ENCODE assay signal across 17 mouse cellular contexts in genomic region chr7:83650638-83651037, GRCm38 (mm10). TPM values are rescaled to one million over a fixed set of nuclear protein-coding genes. Genes with fewer than 3 reads are reported as not detected.
DNase-seq lines count a peak whose midpoint lies in the region; ATAC-seq and TF ChIP-seq lines count a peak whose summit lies in the region.
"Had no signal": no experiment of that assay in that cellular context is flagged by ENCODE, and none has a peak within 500 bp of the region (broad histone marks: within the 10 kb centered on the region; RNA-seq: fewer than 3 reads in every experiment).

No protein-coding gene starts in this region.

- peaks cover 77% of the 10 kb centered on the region for H3K79me2 ChIP-seq in CH12.LX (replicated peaks; ENCODE audit: control insufficient read depth, extremely low read depth, insufficient read depth, poor library complexity, severe bottlenecking)

- 7% methylated on average over 5 of the region's 5 CpGs for WGBS in spleen, adult 2 months
- 84% methylated on average over 5 of the region's 5 CpGs for WGBS in small intestine, adult 2 months
- WGBS in hindbrain, embryonic 16.5 days = 93% methylated on average over 5 of the region's 5 CpGs

- peaks cover 56% of the 10 kb centered on the region for H3K36me3 ChIP-seq in spleen, adult 2 months (ENCODE audit: control insufficient read depth, insufficient read depth, low read length)
- peaks cover 58 to 68% of the 10 kb centered on the region in 2 experiments for H3K36me3 ChIP-seq in CH12.LX (replicated peaks in 1 of 2; ENCODE audit: control insufficient read depth in 1 of 2, insufficient read depth in 1 of 2, low read length in 1 of 2)
- H3K36me3 ChIP-seq in small intestine, adult 2 months (ENCODE audit: control insufficient read depth, insufficient read depth, low read length) = peaks cover 5% of the 10 kb centered on the region; the same call in 1 of the 2 replicates
- H3K36me3 ChIP-seq in hindbrain, embryonic 16.5 days (ENCODE audit: control insufficient read depth, insufficient read depth, low read length) = no peaks in the 10 kb centered on the region
- H3K36me3 ChIP-seq: embryonic facial prominence, embryonic 12.5 days; heart, embryonic 15.5 days; neural tube, embryonic 12.5 days had no signal

- peaks cover 36% of the 10 kb centered on the region; the same call in 1 of the 2 replicates for H3K4me1 ChIP-seq in spleen, adult 2 months (ENCODE audit: control insufficient read depth, insufficient read depth, insufficient read length)
- peaks cover 31 to 62% of the 10 kb centered on the region in 2 experiments for H3K4me1 ChIP-seq in CH12.LX (ENCODE audit: control insufficient read depth in 1 of 2, insufficient read depth in 2 of 2)
- H3K4me1 ChIP-seq in small intestine, adult 2 months (ENCODE audit: control insufficient read depth, insufficient read depth, insufficient read length, low read length) = peaks cover 3% of the 10 kb centered on the region; the same call in 1 of the 2 replicates
- H3K4me1 ChIP-seq in hindbrain, embryonic 16.5 days (ENCODE audit: control insufficient read depth, insufficient read depth, low read depth, low read length) = no peaks in the 10 kb centered on the region
- H3K4me1 ChIP-seq: embryonic facial prominence, embryonic 12.5 days; heart, embryonic 15.5 days; neural tube, embryonic 12.5 days had no signal

- peak; percentile 97 for TF ChIP-seq EP300 in CH12.LX (IDR thresholded peaks at IDR 0.05; ENCODE audit: low read length)

- H3K27ac ChIP-seq in spleen, adult 2 months (ENCODE audit: insufficient read depth, low read length) = peak overlapping the region; percentile 96
- H3K27ac ChIP-seq in CH12.LX (ENCODE audit: insufficient read depth, low read depth) = peak overlapping the region; percentile 98
- peak overlapping the region; percentile 48 for H3K27ac ChIP-seq in small intestine, adult 2 months (ENCODE audit: insufficient read depth, low read depth, low read length)
- no peak overlapping the region for H3K27ac ChIP-seq in hindbrain, embryonic 16.5 days (ENCODE audit: low read depth, low read length)
- H3K27ac ChIP-seq: embryonic facial prominence, embryonic 12.5 days; heart, embryonic 15.5 days; neural tube, embryonic 12.5 days had no signal

- no peak for TF ChIP-seq RAD21 in CH12.LX (IDR thresholded peaks at IDR 0.05; ENCODE audit: low read depth, low read length)

- no peaks in the 10 kb centered on the region for H3K27me3 ChIP-seq in spleen, adult 2 months (ENCODE audit: control insufficient read depth, insufficient read depth, low read length)
- H3K27me3 ChIP-seq in CH12.LX (replicated peaks) = no peaks in the 10 kb centered on the region
- H3K27me3 ChIP-seq in small intestine, adult 2 months (ENCODE audit: control insufficient read depth, insufficient read depth, low read length) = no peaks in the 10 kb centered on the region
- H3K27me3 ChIP-seq in hindbrain, embryonic 16.5 days (replicated peaks; ENCODE audit: control insufficient read depth, insufficient read depth, low read length) = no peaks in the 10 kb centered on the region
- H3K27me3 ChIP-seq: embryonic facial prominence, embryonic 12.5 days; heart, embryonic 15.5 days; neural tube, embryonic 12.5 days had no signal

- ATAC-seq in hematopoietic stem cell, adult 5-6 weeks (replicated peaks in 1 of 2; ENCODE audit: insufficient read depth in 1 of 2, low FRiP score in 2 of 2, low TSS enrichment in 1 of 2, low read depth in 1 of 2, poor library complexity in 2 of 2, severe bottlenecking in 2 of 2) = peak; percentile 19 to 37; a peak in 2 of 4 replicates
- no peak for ATAC-seq in hindbrain, embryonic 16.5 days
- ATAC-seq: CD4-positive, CD25-positive, alpha-beta regulatory T cell, adult 4 months; forebrain, embryonic 16.5 days; inflammation-experienced regulatory T-cells, adult 6 months had no signal

- H3K4me3 ChIP-seq in spleen, adult 2 months (ENCODE audit: extremely low read depth, insufficient read depth, insufficient read length) = peak overlapping the region; percentile 42
- H3K4me3 ChIP-seq in CH12.LX (replicated peaks in 1 of 3; ENCODE audit: low read depth in 2 of 3, low read length in 2 of 3, poor library complexity in 1 of 3) = peak overlapping the region; percentile 65 to 97 (median 90)
- H3K4me3 ChIP-seq in small intestine, adult 2 months (ENCODE audit: low read depth, low read length) = peak overlapping the region; percentile 19; the same call in 1 of the 2 replicates
- no peak overlapping the region for H3K4me3 ChIP-seq in hindbrain, embryonic 16.5 days (ENCODE audit: low read length)
- H3K4me3 ChIP-seq: embryonic facial prominence, embryonic 12.5 days; heart, embryonic 15.5 days; neural tube, embryonic 12.5 days had no signal

- H3K9me3 ChIP-seq in CH12.LX (replicated peaks; ENCODE audit: low read length) = no peaks in the 10 kb centered on the region
- no peaks in the 10 kb centered on the region for H3K9me3 ChIP-seq in hindbrain, embryonic 16.5 days (ENCODE audit: control insufficient read depth, low read length)
- H3K9me3 ChIP-seq: embryonic facial prominence, embryonic 12.5 days; heart, embryonic 15.5 days; neural tube, embryonic 12.5 days had no signal

- H3K9ac ChIP-seq in CH12.LX (ENCODE audit: insufficient read depth, low read depth) = peak overlapping the region; percentile 89
- no peak overlapping the region for H3K9ac ChIP-seq in hindbrain, embryonic 16.5 days (ENCODE audit: low read depth, low read length)
- H3K9ac ChIP-seq: embryonic facial prominence, embryonic 12.5 days; heart, embryonic 15.5 days; neural tube, embryonic 12.5 days had no signal

- peak; percentile 31; the same call in 1 of the 2 replicates for TF ChIP-seq POLR2A in spleen, adult 2 months (IDR thresholded peaks at IDR 0.05; ENCODE audit: low read depth, low read length)
- peak; percentile 39; the same call in 1 of the 2 replicates for TF ChIP-seq POLR2A in CH12.LX (IDR thresholded peaks at IDR 0.05; ENCODE audit: low read depth, low read length)
- no peak for TF ChIP-seq POLR2A in small intestine, adult 2 months (IDR thresholded peaks at IDR 0.05; ENCODE audit: low read depth, low read length)

- peak overlapping the region; percentile 95 for H3K4me2 ChIP-seq in CH12.LX (ENCODE audit: insufficient read depth, low read depth, poor library complexity, severe bottlenecking)
- H3K4me2 ChIP-seq in hindbrain, embryonic 16.5 days (ENCODE audit: low read length) = no peak overlapping the region
- H3K4me2 ChIP-seq: embryonic facial prominence, embryonic 12.5 days; neural tube, embryonic 12.5 days had no signal

- in situ Hi-C loops in CH12.LX (cut with MboI; ENCODE audit: low pct_ligation_motif_present, low pct_unique_long_range_greater_than_20kb, low sequenced_read_pairs) = loop anchor here (25.0 kb wide), 1 partner anchor 237 kb away; the partner anchor contains the start of genes Mesd and Tlnrd1

- peak in 1 of 2 experiments; percentile 60 for DNase-seq in spleen, adult 2 months (ENCODE audit: low read depth in 1 of 2, low spot score in 2 of 2)
- no peak for DNase-seq in spleen, postnatal 10 days (ENCODE audit: low spot score in 2 of 2)
- no peak for DNase-seq in CH12.LX (ENCODE audit: extremely low read depth)
- no peak for DNase-seq in heart, postnatal 4 days
- DNase-seq: cerebellum, adult 11-12 months; heart, adult 18-20 months; kidney, adult 9 months; kidney, postnatal 36 days had no signal

- dilution Hi-C loops in CH12.LX (cut with MboI; ENCODE audit: extremely low pct_ligation_motif_present, extremely low pct_unique_long_range_greater_than_20kb, low sequenced_read_pairs) = no loop called here

- TF ChIP-seq CTCF in spleen, adult 2 months (IDR thresholded peaks at IDR 0.05; ENCODE audit: extremely low read depth, insufficient read depth, insufficient read length, insufficient replicate concordance) = no peak
- no peak for TF ChIP-seq CTCF in CH12.LX (conservative IDR thresholded peaks at IDR 0.05 in 1 of 2, IDR thresholded peaks at IDR 0.05 in 1 of 2; ENCODE audit: low read depth in 2 of 2, low read length in 2 of 2)
- TF ChIP-seq CTCF in small intestine, adult 2 months (IDR thresholded peaks at IDR 0.05; ENCODE audit: extremely low read depth, insufficient read length, insufficient replicate concordance, low read depth, low read length) = no peak

TF ChIP-seq in CH12.LX, 34 proteins besides CTCF, POLR2A, EP300 and RAD21 (continues in another document):
- TF ChIP-seq MAX (IDR thresholded peaks at IDR 0.05; ENCODE audit: low read length) (peak; percentile 64; the same call in 1 of the 2 replicates), POLR2AphosphoS2 (IDR thresholded peaks at IDR 0.05; ENCODE audit: low read depth, low read length) (peak; percentile 81), IRF4 (IDR thresholded peaks at IDR 0.05; ENCODE audit: low read depth, low read length) (peak; percentile 96), USF2 (conservative IDR thresholded peaks at IDR 0.05; ENCODE audit: low read depth, low read length) (no peak), SIN3A (IDR thresholded peaks at IDR 0.05; ENCODE audit: low read length) (peak; percentile 96), ZKSCAN1 (IDR thresholded peaks at IDR 0.05; ENCODE audit: borderline replicate concordance, low read depth, low read length) (no peak), USF1 (IDR thresholded peaks at IDR 0.05; ENCODE audit: low read depth, low read length) (no peak), HCFC1 (IDR thresholded peaks at IDR 0.05; ENCODE audit: low read depth, low read length) (peak; percentile 38; the same call in 1 of the 2 replicates), E2F4 (IDR thresholded peaks at IDR 0.05; ENCODE audit: insufficient replicate concordance, low read depth, low read length) (no peak), JUND (conservative IDR thresholded peaks at IDR 0.05; ENCODE audit: low read depth, low read length) (0 out of 2 replicates have a peak, but pooled peaks have one; percentile 46), TCF12 (IDR thresholded peaks at IDR 0.05; ENCODE audit: low read depth, low read length) (peak; percentile 88), KAT2A (IDR thresholded peaks at IDR 0.05; ENCODE audit: insufficient replicate concordance, low read length) (no peak), ZMIZ1 (IDR thresholded peaks at IDR 0.05; ENCODE audit: low read depth, low read length) (0 out of 2 replicates have a peak, but pooled peaks have one; percentile 47), RCOR1 (conservative IDR thresholded peaks at IDR 0.05; ENCODE audit: low read depth, low read length) (peak; percentile 77), UBTF (IDR thresholded peaks at IDR 0.05; ENCODE audit: low read depth, low read length) (0 out of 2 replicates have a peak, but pooled peaks have one; percentile 67), ZC3H11A (IDR thresholded peaks at IDR 0.05; ENCODE audit: low read depth, low read length) (no peak)

RNA-seq across cellular contexts. Expression of gene Stard5, which starts 18.9 kb away (rescaled TPM):
- 15.6 and 18.4 TPM in 2 replicates for polyA plus RNA-seq in spleen, adult 2 months (2012; rRNA removed)
- 37.6 and 44.9 TPM in 2 replicates for total RNA-seq in CH12.LX (2012; rRNA removed)
- total RNA-seq in CH12.LX (2014; rRNA removed) = 30.1 and 31.7 TPM in 2 replicates
- 33.1 and 39.2 TPM in 2 replicates for polyA plus RNA-seq in CH12.LX (2012; ENCODE audit: insufficient read length, low read depth)
- total RNA-seq in hematopoietic stem cell, adult 5-6 weeks (2017) = 12.4 and 18.1 TPM in 2 replicates
- 2.5 and 4.9 TPM in 2 replicates for polyA plus RNA-seq in small intestine, adult 2 months (2012; rRNA removed)
- 6.6 and 7.3 TPM in 2 replicates for polyA plus RNA-seq in hindbrain, embryonic 16.5 days (2015; fragmentation: Nextera tagmentation; extraction: Ambion mirVana)
- 10 to 100 TPM; 27.5 to 28.8 TPM for total RNA-seq in heart, postnatal 4 days (2021)
